Mouse (Mus musculus) T-helper 2 cell (primary cell): ENCODE data around the gene 1700061G19Rik.

ENCODE experiments used
- in situ Hi-C: fragments of 300-600 bp; cut with MboI, MseI; formaldehyde crosslinking; loops from one replicate; pipeline ENCODE4 v1.15.1; 2025; ENCODE audit warnings: high pct_unique_total_duplicates

1700061G19Rik gene

GRCm38 (mm10) chr17:56925998-56926397 lies 50.7 kb downstream of the 1700061G19Rik start:
- in situ Hi-C loops, result no loop called here

- in situ Hi-C loops, result no loop called here
Measured at GRCm38 (mm10) chr17:56929101-56929500, 53.8 kb downstream of the 1700061G19Rik start.

GRCm38 (mm10) chr17:56929530-56929929 lies 54.3 kb downstream of the 1700061G19Rik start:
- in situ Hi-C loops, result no loop called here

- in situ Hi-C loops, result no loop called here
Measured at GRCm38 (mm10) chr17:56930026-56930425, 54.7 kb downstream of the 1700061G19Rik start.

GRCm38 (mm10) chr17:56933395-56933794 lies 58.1 kb downstream of the 1700061G19Rik start:
- in situ Hi-C loops, result no loop called here

GRCm38 (mm10) chr17:56934545-56935330 lies 59.5 kb downstream of the 1700061G19Rik start:
- in situ Hi-C loops, result no loop called here

GRCm38 (mm10) chr17:56935363-56936131 lies 60.3 kb downstream of the 1700061G19Rik start, which contains the start of gene Mllt1:
TSS of gene Mllt1 (minus strand) at chr17:56935415.
- in situ Hi-C loops, result no loop called here

- in situ Hi-C loops, result no loop called here
Measured at GRCm38 (mm10) chr17:56936731-56937130, 61.5 kb downstream of the 1700061G19Rik start.
